Mouse (Mus musculus) neural tube, embryonic 13.5 days (tissue): ENCODE results near the gene Gfpt2. TPM values are rescaled to one million over a fixed set of nuclear protein-coding genes. Genes with fewer than 3 reads are reported as not detected.
A peak's percentile ranks its signal among the peaks of the same experiment; 100 is the strongest.

ENCODE experiments used
- ATAC-seq: fragments of 200-750 bp; cut with Nextera tagmentation; 2 replicates; pipeline ENCODE4 v1.8.0; 2017; ENCODE audit warnings: low read depth, mild to moderate bottlenecking, moderate TSS enrichment, moderate library complexity
- H3K27ac ChIP-seq: fragments of 300-500 bp; sonication (generic); replicated peaks from 2 replicates; pipeline ENCODE4 v1.5.1; 2015; ENCODE audit warnings: moderate library complexity, mild to moderate bottlenecking, inconsistent platforms
- H3K27me3 ChIP-seq: fragments of 300-500 bp; sonication (generic); 2 replicates; pipeline ENCODE4 v1.6.1; 2015; ENCODE audit warnings: mild to moderate bottlenecking, inconsistent platforms
- H3K36me3 ChIP-seq: fragments of 300-500 bp; sonication (generic); 2 replicates; pipeline ENCODE4 v1.6.1; 2015; ENCODE audit warnings: mild to moderate bottlenecking, inconsistent platforms
- H3K4me1 ChIP-seq: fragments of 300-500 bp; sonication (generic); replicated peaks from 2 replicates; pipeline ENCODE4 v1.6.1; 2015; ENCODE audit warnings: inconsistent platforms
- H3K4me2 ChIP-seq: fragments of 300-500 bp; sonication (generic); 2 replicates; pipeline ENCODE4 v1.6.1; 2015; ENCODE audit warnings: inconsistent platforms, mild to moderate bottlenecking, moderate library complexity
- H3K4me3 ChIP-seq: fragments of 300-500 bp; sonication (generic); 2 replicates; pipeline ENCODE4 v1.5.1; 2015; ENCODE audit warnings: mild to moderate bottlenecking, inconsistent platforms
- H3K9ac ChIP-seq: fragments of 300-500 bp; sonication (generic); 2 replicates; pipeline ENCODE4 v1.6.1; 2015; ENCODE audit warnings: moderate library complexity, mild to moderate bottlenecking, inconsistent platforms
- H3K9me3 ChIP-seq: fragments of 300-500 bp; sonication (generic); 2 replicates; pipeline ENCODE4 v1.6.1; 2016; ENCODE audit warnings: inconsistent platforms
- WGBS: fragments of 180-500 bp; shearing (Covaris S2); methylation state at CpG from one replicate; pipeline ENCODE4 v1.1.7; 2015; 5-methylcytosine and 5-hydroxymethylcytosine counted together
- polyA plus RNA-seq: library from polyadenylated mRNA; unstranded; fragments of >200 nt; fragmentation: Nextera tagmentation; extraction: Ambion mirVana; gene quantifications from 2 replicates; pipeline ENCODE4 v1.2.1, GENCODE M21; 2015

Gene Gfpt2
- polyA plus RNA-seq = 4.6 and 6.3 TPM in 2 replicates

DNA sequence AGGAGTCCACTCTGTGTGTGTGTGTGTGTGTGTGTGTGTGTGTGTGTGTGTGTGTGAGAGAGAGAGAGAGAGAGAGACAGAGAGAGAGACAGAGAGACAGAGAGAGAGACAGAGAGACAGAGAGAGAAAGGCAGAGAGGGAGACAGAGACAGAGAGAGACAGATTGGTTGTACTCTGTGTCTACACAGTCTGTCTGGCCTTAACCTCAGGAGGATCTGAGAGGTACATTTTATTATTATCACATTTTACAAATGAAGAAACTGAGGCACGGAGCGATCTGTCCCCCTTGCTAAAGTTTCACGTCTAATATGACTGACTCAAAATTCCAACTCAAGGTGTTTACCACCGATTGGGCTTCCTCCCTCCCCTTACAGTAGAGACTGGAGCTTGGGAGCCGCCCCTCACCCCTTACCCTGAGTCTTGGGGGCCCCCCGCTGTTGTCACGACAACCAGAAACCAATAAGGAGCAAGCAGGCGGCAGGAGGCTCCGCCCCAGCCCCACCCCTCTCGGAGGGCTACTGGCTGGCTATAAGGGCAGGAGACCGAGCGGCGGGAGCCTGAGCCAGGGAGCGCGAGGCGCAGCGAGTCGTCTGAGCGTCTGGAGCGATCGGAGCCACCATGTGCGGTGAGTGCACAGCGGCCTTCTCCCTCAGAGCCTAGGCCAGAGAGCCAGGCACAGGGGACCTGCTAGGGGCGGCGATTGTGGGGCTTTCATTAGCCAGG is at the start of gene Gfpt2:
Gfpt2 (plus strand) TSS at position 560 of the 723 bp plus-strand sequence.
- peak; percentile 98 for ATAC-seq
- Histone ChIP-seq H3K27me3 (peaks cover 17% of the 10 kb centered on the region), H3K9me3 (no peaks in the 10 kb centered on the region; the same call in 1 of the 2 replicates), H3K36me3 (no peaks in the 10 kb centered on the region), H3K4me1 (peaks cover 11% of the 10 kb centered on the region), H3K4me3 (peak within 1 kb of the TSS; percentile 59), H3K4me2 (peak within 1 kb of the TSS; percentile 88), H3K27ac (no peak within 1 kb of the TSS), H3K9ac (peak within 1 kb of the TSS; percentile 76)
- WGBS = under 1% methylated on average over 25 of the region's 25 CpGs

GRCm38 (mm10) chr11:49744981-49745380 is 49.0 kb upstream of the Gfpt2 start:
- no peak for ATAC-seq
- Histone ChIP-seq H3K36me3 (no peaks in the 10 kb centered on the region), H3K4me2 (no peak overlapping the region), H3K27ac (no peak overlapping the region), H3K27me3 (no peaks in the 10 kb centered on the region), H3K9ac (no peak overlapping the region), H3K4me3 (no peak overlapping the region), H3K9me3 (peaks cover 10% of the 10 kb centered on the region), H3K4me1 (no peaks in the 10 kb centered on the region)

- H3K4me3 ChIP-seq = no peak overlapping the region
- no peak overlapping the region for H3K4me2 ChIP-seq
- no peaks in the 10 kb centered on the region for H3K36me3 ChIP-seq
- no peak overlapping the region for H3K27ac ChIP-seq
- H3K4me1 ChIP-seq = no peaks in the 10 kb centered on the region
- no peaks in the 10 kb centered on the region for H3K27me3 ChIP-seq
- WGBS = 77% methylated on average over 3 of the region's 3 CpGs
- no peak overlapping the region for H3K9ac ChIP-seq
- ATAC-seq = no peak
- H3K9me3 ChIP-seq = peaks cover 10% of the 10 kb centered on the region
Observed at GRCm38 (mm10) chr11:49745839-49746238, 48.1 kb upstream of the Gfpt2 start.

- Histone ChIP-seq H3K9me3 (peaks cover 10% of the 10 kb centered on the region), H3K27me3 (no peaks in the 10 kb centered on the region), H3K4me2 (no peak overlapping the region), H3K36me3 (no peaks in the 10 kb centered on the region), H3K9ac (no peak overlapping the region), H3K4me3 (no peak overlapping the region), H3K4me1 (no peaks in the 10 kb centered on the region), H3K27ac (no peak overlapping the region)
- no peak for ATAC-seq
- 100% methylated on average over 1 of the region's 1 CpGs for WGBS
Observed at GRCm38 (mm10) chr11:49746756-49747155, 47.2 kb upstream of the Gfpt2 start.

DNA sequence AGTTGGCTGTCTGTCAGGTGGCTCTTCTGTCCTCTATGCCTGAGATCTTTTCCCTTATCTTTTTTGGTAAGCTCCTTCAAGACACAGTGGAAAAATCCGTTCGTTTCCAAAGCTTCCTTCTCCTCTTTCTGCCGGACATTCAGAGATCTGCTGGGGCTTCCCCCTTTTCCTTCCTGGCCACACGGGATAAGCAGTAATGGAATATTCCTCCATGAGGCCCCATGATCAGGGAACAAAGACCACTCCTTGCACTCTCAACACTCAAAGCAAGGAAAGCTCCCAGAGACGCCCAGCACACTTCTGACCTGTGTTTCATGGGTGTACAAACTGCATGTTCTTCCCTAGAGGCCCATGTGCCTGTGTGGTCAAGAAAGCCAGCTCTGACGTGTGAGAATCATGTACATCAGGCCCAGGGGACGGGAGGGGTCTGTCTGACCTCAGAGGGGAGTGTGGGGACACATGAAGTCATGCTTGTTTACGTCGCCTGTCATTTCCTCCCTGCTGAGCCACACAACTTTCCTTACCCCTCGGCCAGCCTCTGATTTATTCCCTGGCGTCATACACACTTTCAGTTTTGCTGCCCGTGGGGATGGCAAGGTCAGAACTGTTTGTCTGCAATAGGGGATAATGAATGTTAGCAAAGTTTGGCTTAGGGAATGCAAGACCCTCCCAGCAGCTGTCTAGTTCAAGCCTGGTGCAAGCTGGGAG is 38.9 kb upstream of the Gfpt2 start:
- Histone ChIP-seq H3K27ac (no peak overlapping the region), H3K9ac (no peak overlapping the region)
- 43% methylated on average over 12 of the region's 12 CpGs for WGBS

GRCm38 (mm10) chr11:49758096-49758495 is 35.9 kb upstream of the Gfpt2 start:
- Histone ChIP-seq H3K4me3 (no peak overlapping the region), H3K9me3 (no peaks in the 10 kb centered on the region), H3K36me3 (no peaks in the 10 kb centered on the region), H3K27me3 (no peaks in the 10 kb centered on the region), H3K9ac (no peak overlapping the region), H3K4me1 (peaks cover 4% of the 10 kb centered on the region), H3K4me2 (no peak overlapping the region), H3K27ac (no peak overlapping the region)
- ATAC-seq = no peak
- 95% methylated on average over 3 of the region's 3 CpGs for WGBS

More for the DNA sequence above, 38.9 kb upstream of the Gfpt2 start:
- no peak overlapping the region for H3K4me2 ChIP-seq
- H3K27me3 ChIP-seq = no peaks in the 10 kb centered on the region
- no peak overlapping the region for H3K4me3 ChIP-seq
- H3K36me3 ChIP-seq = no peaks in the 10 kb centered on the region
- no peak for ATAC-seq
- no peaks in the 10 kb centered on the region for H3K9me3 ChIP-seq
- H3K4me1 ChIP-seq = peaks cover 4% of the 10 kb centered on the region; the same call in 1 of the 2 replicates

- no peaks in the 10 kb centered on the region for H3K27me3 ChIP-seq
- 92% methylated on average over 5 of the region's 5 CpGs for WGBS
- peaks cover 12% of the 10 kb centered on the region for H3K4me1 ChIP-seq
- no peaks in the 10 kb centered on the region for H3K36me3 ChIP-seq
- H3K9me3 ChIP-seq = no peaks in the 10 kb centered on the region
- H3K9ac ChIP-seq = no peak overlapping the region
- no peak overlapping the region for H3K4me2 ChIP-seq
- no peak overlapping the region for H3K27ac ChIP-seq
- H3K4me3 ChIP-seq = no peak overlapping the region
- no peak for ATAC-seq
Observed at GRCm38 (mm10) chr11:49761130-49761529, 32.8 kb upstream of the Gfpt2 start.

- no peaks in the 10 kb centered on the region for H3K9me3 ChIP-seq
- no peaks in the 10 kb centered on the region for H3K36me3 ChIP-seq
- no peaks in the 10 kb centered on the region for H3K27me3 ChIP-seq
- peaks cover 12% of the 10 kb centered on the region for H3K4me1 ChIP-seq
- ATAC-seq = no peak
- 0 out of 2 replicates have a peak overlapping the region, but pooled peaks have one; percentile 5 for H3K27ac ChIP-seq
- no peak overlapping the region for H3K4me2 ChIP-seq
- no peak overlapping the region for H3K4me3 ChIP-seq
- H3K9ac ChIP-seq = no peak overlapping the region
Observed at GRCm38 (mm10) chr11:49763555-49763954, 30.4 kb upstream of the Gfpt2 start.

DNA sequence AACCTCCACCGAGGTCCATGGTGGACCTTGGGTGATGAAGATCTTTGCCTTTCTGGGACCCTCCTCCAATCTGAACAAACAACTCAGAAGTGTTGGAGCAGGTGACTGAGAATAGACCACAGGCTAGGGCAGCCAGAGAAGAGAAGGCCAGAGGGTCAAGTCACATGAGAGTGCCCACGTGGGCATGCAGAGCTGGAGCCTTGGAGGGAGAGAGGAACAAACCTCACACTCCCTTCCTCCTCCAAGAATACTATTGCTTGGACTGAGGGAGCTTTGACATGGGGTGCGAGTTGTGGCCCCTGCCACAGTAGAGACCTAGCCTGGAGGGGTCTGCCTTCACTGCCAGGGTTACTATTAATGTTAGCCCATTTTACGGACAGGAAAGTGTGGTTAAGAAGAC is 30.0 kb upstream of the Gfpt2 start:
- Histone ChIP-seq H3K9me3 (no peaks in the 10 kb centered on the region), H3K27me3 (no peaks in the 10 kb centered on the region), H3K4me2 (no peak overlapping the region), H3K9ac (no peak overlapping the region), H3K36me3 (no peaks in the 10 kb centered on the region), H3K27ac (0 out of 2 replicates have a peak overlapping the region, but pooled peaks have one; percentile 5), H3K4me1 (peaks cover 12% of the 10 kb centered on the region), H3K4me3 (no peak overlapping the region)
- ATAC-seq = no peak
- 68% methylated on average over 4 of the region's 4 CpGs for WGBS

GRCm38 (mm10) chr11:49764639-49765299 is 29.2 kb upstream of the Gfpt2 start:
- H3K4me2 ChIP-seq = no peak overlapping the region
- no peak overlapping the region for H3K4me3 ChIP-seq
- H3K4me1 ChIP-seq = peaks cover 12% of the 10 kb centered on the region
- no peak overlapping the region for H3K9ac ChIP-seq
- peak; percentile 36; the same call in 1 of the 2 replicates for ATAC-seq
- no peaks in the 10 kb centered on the region for H3K36me3 ChIP-seq
- no peaks in the 10 kb centered on the region for H3K9me3 ChIP-seq
- H3K27ac ChIP-seq = no peak overlapping the region
- H3K27me3 ChIP-seq = no peaks in the 10 kb centered on the region
- WGBS = 42% methylated on average over 8 of the region's 8 CpGs

DNA sequence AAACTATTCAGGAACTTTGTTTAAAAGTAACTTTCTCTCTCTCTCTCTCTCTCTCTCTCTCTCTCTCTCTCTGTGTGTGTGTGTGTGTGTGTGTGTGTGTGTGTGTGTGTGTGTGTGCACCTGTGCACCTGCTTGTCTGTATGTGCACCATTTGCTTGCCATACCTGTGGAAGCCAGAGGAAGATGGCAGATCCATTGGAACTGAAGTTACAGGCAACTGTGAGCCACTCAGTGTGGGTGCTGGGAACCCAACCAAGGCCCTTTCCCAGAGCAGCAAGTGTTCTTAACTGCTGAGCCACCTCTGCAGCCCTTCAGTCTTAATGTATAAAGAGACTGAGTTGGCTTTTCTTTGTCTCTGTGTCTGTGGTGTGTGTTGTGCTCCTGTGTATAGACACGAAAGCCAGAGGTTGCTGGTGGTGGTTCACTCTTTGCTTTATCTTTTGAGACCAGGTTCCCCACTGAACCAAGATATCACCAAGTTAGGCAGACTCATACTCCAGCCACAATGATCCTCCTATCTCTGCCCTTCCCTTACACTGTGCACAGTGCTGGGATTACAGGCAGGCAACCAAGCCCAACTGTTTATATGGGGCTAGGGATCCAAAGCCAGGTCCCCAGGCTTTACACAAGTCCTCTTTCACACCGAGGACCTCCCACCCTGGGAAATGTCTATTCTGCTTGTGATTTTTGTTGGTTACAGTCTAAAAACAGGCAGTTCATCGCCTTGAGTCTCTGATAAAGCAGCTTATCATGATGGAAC is 28.4 kb upstream of the Gfpt2 start:
- Histone ChIP-seq H3K36me3 (no peaks in the 10 kb centered on the region), H3K4me3 (no peak overlapping the region), H3K9me3 (no peaks in the 10 kb centered on the region), H3K9ac (no peak overlapping the region), H3K4me2 (no peak overlapping the region), H3K27ac (no peak overlapping the region), H3K27me3 (no peaks in the 10 kb centered on the region), H3K4me1 (peaks cover 12% of the 10 kb centered on the region)
- WGBS = 91% methylated on average over 3 of the region's 3 CpGs
- no peak for ATAC-seq

DNA sequence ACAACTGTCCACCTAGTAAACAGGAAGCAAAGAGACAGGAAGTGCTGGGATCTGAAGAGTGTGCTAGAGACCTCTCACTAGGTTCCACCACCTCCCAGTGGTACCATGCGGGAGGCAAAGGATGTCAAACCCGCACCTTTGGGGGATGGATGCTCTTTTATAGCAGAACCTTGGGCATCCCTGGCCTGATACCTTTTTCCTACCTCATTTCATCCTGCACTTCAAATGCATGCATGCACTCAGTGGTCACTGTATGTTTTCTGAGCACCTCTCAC is 27.9 kb upstream of the Gfpt2 start:
- whole genome bisulfite sequencing = 91% methylated on average over 2 of the region's 2 CpGs
- H3K27ac ChIP-seq = no peak overlapping the region
- no peaks in the 10 kb centered on the region for H3K36me3 ChIP-seq
- ATAC-seq = no peak
- no peaks in the 10 kb centered on the region for H3K27me3 ChIP-seq
- no peaks in the 10 kb centered on the region for H3K9me3 ChIP-seq
- H3K4me2 ChIP-seq = no peak overlapping the region
- H3K9ac ChIP-seq = no peak overlapping the region
- H3K4me3 ChIP-seq = no peak overlapping the region
- peaks cover 12% of the 10 kb centered on the region for H3K4me1 ChIP-seq
